Mouse (Mus musculus) hindbrain, embryonic 13.5 days (tissue): ENCODE measurements around the gene Galc. TPM values are rescaled to one million over a fixed set of nuclear protein-coding genes. Genes with fewer than 3 reads are reported as not detected.

Source experiments
- ATAC-seq: fragments of 200-750 bp; cut with Nextera tagmentation; 2 replicates; pipeline ENCODE4 v1.8.0; 2017; ENCODE audit warnings: moderate TSS enrichment; ENCODE audit not compliant: low FRiP score
- H3K27ac ChIP-seq: fragments of 300-500 bp; sonication (generic); 2 replicates; pipeline ENCODE4 v1.5.1; 2015; ENCODE audit warnings: inconsistent platforms, mild to moderate bottlenecking, moderate library complexity
- H3K27me3 ChIP-seq: fragments of 300-500 bp; sonication (generic); 2 replicates; pipeline ENCODE4 v1.6.1; 2015; ENCODE audit warnings: mild to moderate bottlenecking, inconsistent platforms
- H3K36me3 ChIP-seq: fragments of 300-500 bp; sonication (generic); 2 replicates; pipeline ENCODE4 v1.6.1; 2015; ENCODE audit warnings: mild to moderate bottlenecking, inconsistent platforms
- H3K4me1 ChIP-seq: fragments of 300-500 bp; sonication (generic); replicated peaks from 2 replicates; pipeline ENCODE4 v1.6.1; 2015; ENCODE audit warnings: inconsistent platforms
- H3K4me2 ChIP-seq: fragments of 300-500 bp; sonication (generic); 2 replicates; pipeline ENCODE4 v1.6.1; 2015; ENCODE audit warnings: inconsistent platforms, mild to moderate bottlenecking, moderate library complexity
- H3K4me3 ChIP-seq: fragments of 300-500 bp; sonication (generic); 2 replicates; pipeline ENCODE4 v1.5.1; 2015; ENCODE audit warnings: mild to moderate bottlenecking, inconsistent platforms
- H3K9ac ChIP-seq: fragments of 300-500 bp; sonication (generic); 2 replicates; pipeline ENCODE4 v1.6.1; 2015; ENCODE audit warnings: mild to moderate bottlenecking, inconsistent platforms
- H3K9me3 ChIP-seq: fragments of 300-500 bp; sonication (generic); 2 replicates; pipeline ENCODE4 v1.6.1; 2016; ENCODE audit warnings: inconsistent platforms
- WGBS: fragments of 180-500 bp; shearing (Covaris S2); methylation state at CpG from one replicate; pipeline ENCODE4 v1.1.7; 2015; 5-methylcytosine and 5-hydroxymethylcytosine counted together
- polyA plus RNA-seq: library from polyadenylated mRNA; unstranded; fragments of >200 nt; fragmentation: Nextera tagmentation; extraction: Ambion mirVana; gene quantifications from 2 replicates; pipeline ENCODE4 v1.2.1, GENCODE M21; 2015

The Galc gene
- polyA plus RNA-seq, 1 experiment from 2014 or later: 11.3 TPM

GRCm38 (mm10) chr12:98208104-98208503 is 51.2 kb downstream of the Galc start:
- no peak overlapping the region for H3K9ac ChIP-seq
- no peaks in the 10 kb centered on the region for H3K9me3 ChIP-seq
- peaks cover 31% of the 10 kb centered on the region for H3K36me3 ChIP-seq
- H3K4me1 ChIP-seq: no peaks in the 10 kb centered on the region
- no peak overlapping the region for H3K27ac ChIP-seq
- no peak overlapping the region for H3K4me2 ChIP-seq
- no peaks in the 10 kb centered on the region for H3K27me3 ChIP-seq
- ATAC-seq: no peak
- no peak overlapping the region for H3K4me3 ChIP-seq
- WGBS: 88% methylated on average over 10 of the region's 10 CpGs

GRCm38 (mm10) chr12:98205450-98206051 is 53.7 kb downstream of the Galc start:
- no peaks in the 10 kb centered on the region for H3K4me1 ChIP-seq
- H3K27me3 ChIP-seq: no peaks in the 10 kb centered on the region
- H3K4me2 ChIP-seq: no peak overlapping the region
- WGBS: 87% methylated on average over 4 of the region's 4 CpGs
- no peak overlapping the region for H3K9ac ChIP-seq
- no peaks in the 10 kb centered on the region for H3K9me3 ChIP-seq
- H3K27ac ChIP-seq: no peak overlapping the region
- H3K36me3 ChIP-seq: peaks cover 35% of the 10 kb centered on the region
- ATAC-seq: no peak
- no peak overlapping the region for H3K4me3 ChIP-seq

GRCm38 (mm10) chr12:98197401-98197800 is 61.9 kb downstream of the Galc start:
- Histone ChIP-seq H3K4me2 (no peak overlapping the region), H3K9ac (no peak overlapping the region), H3K4me3 (no peak overlapping the region), H3K36me3 (peaks cover 5% of the 10 kb centered on the region; the same call in 1 of the 2 replicates), H3K27ac (no peak overlapping the region), H3K27me3 (no peaks in the 10 kb centered on the region), H3K4me1 (no peaks in the 10 kb centered on the region), H3K9me3 (no peaks in the 10 kb centered on the region)
- 70% methylated on average over 1 of the region's 1 CpGs for WGBS
- no peak for ATAC-seq

DNA sequence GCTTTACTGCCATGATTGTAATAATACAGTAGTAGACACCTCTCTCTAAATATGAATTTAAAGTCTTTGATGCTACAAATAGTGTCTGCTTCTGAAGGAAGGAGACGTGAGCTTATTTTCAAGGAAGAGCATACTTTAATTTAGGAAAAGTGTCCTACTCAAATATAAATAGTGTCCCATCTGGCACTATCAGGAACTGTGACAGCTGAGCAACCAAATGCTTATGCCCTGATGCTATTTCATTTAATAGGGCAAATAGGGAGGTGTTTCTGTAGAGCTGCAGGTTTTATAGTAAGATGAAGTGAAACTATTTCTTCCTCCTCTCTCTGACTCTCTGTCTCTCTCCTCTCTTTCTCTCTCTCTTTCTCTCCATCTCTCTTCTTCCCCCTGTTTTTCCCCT is 69.1 kb downstream of the Galc start:
- H3K4me3 ChIP-seq: no peak overlapping the region
- no peaks in the 10 kb centered on the region for H3K36me3 ChIP-seq
- no peak for ATAC-seq
- no peak overlapping the region for H3K27ac ChIP-seq
- no peak overlapping the region for H3K4me2 ChIP-seq
- 79% methylated on average over 1 of the region's 1 CpGs for WGBS
- H3K27me3 ChIP-seq: no peaks in the 10 kb centered on the region
- H3K9ac ChIP-seq: no peak overlapping the region
- no peaks in the 10 kb centered on the region for H3K9me3 ChIP-seq
- no peaks in the 10 kb centered on the region for H3K4me1 ChIP-seq

GRCm38 (mm10) chr12:98189096-98189495 is 70.2 kb downstream of the Galc start:
- H3K27ac ChIP-seq: no peak overlapping the region
- no peaks in the 10 kb centered on the region for H3K9me3 ChIP-seq
- ATAC-seq: no peak
- H3K4me3 ChIP-seq: no peak overlapping the region
- no peaks in the 10 kb centered on the region for H3K4me1 ChIP-seq
- H3K27me3 ChIP-seq: no peaks in the 10 kb centered on the region
- H3K36me3 ChIP-seq: no peaks in the 10 kb centered on the region
- H3K4me2 ChIP-seq: no peak overlapping the region
- WGBS: 79% methylated on average over 9 of the region's 9 CpGs
- no peak overlapping the region for H3K9ac ChIP-seq

DNA sequence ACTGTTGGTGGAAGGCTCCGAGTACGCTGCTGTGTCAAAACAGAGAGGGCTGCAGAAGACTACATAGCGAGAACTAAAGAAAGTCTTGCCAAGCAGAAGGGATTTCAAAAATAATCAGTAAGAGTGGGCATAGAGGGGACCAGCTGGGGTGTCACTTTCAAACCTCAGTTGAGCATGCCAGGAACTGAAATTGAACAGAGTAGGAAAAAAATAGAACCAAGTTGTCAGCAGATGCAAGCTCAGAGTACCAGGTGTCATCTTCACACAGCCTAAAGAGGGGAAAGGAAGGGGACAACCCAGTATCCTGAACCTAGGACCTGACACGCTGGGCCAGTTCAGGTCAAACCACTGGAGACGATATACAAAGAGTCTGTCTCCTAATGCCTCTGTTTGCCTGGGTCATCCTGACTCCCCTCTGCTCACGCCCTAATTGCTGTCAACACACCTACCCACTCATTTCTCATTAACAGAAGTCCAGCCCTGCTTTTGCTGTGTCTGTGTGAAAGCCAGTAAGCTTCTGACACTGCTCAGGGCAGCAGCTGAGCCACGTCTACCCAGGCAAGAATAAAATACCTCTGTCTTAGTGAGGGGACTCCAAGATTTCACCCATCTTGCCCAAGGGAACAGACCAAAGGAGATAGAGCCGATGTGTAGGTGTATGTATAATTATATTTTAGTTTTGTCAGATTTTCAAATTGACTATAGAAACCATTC is 71.9 kb downstream of the Galc start:
- Histone ChIP-seq H3K27ac (no peak overlapping the region), H3K27me3 (0 out of 2 replicates have a peak, but pooled peaks cover 5% of the 10 kb centered on the region), H3K4me1 (no peaks in the 10 kb centered on the region), H3K9ac (no peak overlapping the region), H3K4me3 (no peak overlapping the region), H3K9me3 (no peaks in the 10 kb centered on the region), H3K36me3 (no peaks in the 10 kb centered on the region), H3K4me2 (no peak overlapping the region)
- 78% methylated on average over 8 of the region's 8 CpGs for WGBS
- no peak for ATAC-seq

- H3K4me2 ChIP-seq: peak overlapping the region; percentile 25
- H3K27me3 ChIP-seq: 0 out of 2 replicates have a peak, but pooled peaks cover 7% of the 10 kb centered on the region
- H3K36me3 ChIP-seq: no peaks in the 10 kb centered on the region
- H3K4me3 ChIP-seq: no peak overlapping the region
- 11% methylated on average over 9 of the region's 9 CpGs for WGBS
- H3K9me3 ChIP-seq: no peaks in the 10 kb centered on the region
- 0 out of 2 replicates have a peak, but pooled peaks have one; percentile 46 for ATAC-seq
- peaks cover 3% of the 10 kb centered on the region; the same call in 1 of the 2 replicates for H3K4me1 ChIP-seq
- no peak overlapping the region for H3K27ac ChIP-seq
- H3K9ac ChIP-seq: no peak overlapping the region; the same call in 1 of the 2 replicates
Observed at GRCm38 (mm10) chr12:98181729-98182128, 77.5 kb downstream of the Galc start.

DNA sequence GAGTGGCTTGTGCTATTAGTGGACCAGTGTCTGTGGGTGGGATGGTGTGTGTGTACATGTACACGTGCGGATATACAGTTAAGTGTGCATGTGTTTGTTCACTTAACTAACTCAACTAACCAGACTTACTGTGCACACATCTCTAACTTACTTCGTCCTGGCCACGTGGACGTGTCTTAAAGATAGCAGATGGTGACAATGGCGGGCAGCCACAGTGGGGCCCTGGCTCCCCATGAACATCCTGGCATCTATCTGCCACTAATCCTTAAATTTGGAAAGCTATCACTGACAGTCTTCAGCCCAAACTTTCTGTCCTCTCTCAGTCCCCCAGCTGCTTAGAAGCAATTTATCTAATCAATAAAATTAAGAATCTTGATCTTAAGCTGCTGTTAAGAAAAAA is 78.5 kb downstream of the Galc start:
- ATAC-seq: no peak
- Histone ChIP-seq H3K9ac (no peak overlapping the region), H3K4me1 (peaks cover 3% of the 10 kb centered on the region; the same call in 1 of the 2 replicates), H3K27ac (no peak overlapping the region), H3K27me3 (0 out of 2 replicates have a peak, but pooled peaks cover 7% of the 10 kb centered on the region), H3K4me2 (no peak overlapping the region), H3K9me3 (no peaks in the 10 kb centered on the region), H3K36me3 (no peaks in the 10 kb centered on the region), H3K4me3 (no peak overlapping the region)
- 82% methylated on average over 6 of the region's 6 CpGs for WGBS

DNA sequence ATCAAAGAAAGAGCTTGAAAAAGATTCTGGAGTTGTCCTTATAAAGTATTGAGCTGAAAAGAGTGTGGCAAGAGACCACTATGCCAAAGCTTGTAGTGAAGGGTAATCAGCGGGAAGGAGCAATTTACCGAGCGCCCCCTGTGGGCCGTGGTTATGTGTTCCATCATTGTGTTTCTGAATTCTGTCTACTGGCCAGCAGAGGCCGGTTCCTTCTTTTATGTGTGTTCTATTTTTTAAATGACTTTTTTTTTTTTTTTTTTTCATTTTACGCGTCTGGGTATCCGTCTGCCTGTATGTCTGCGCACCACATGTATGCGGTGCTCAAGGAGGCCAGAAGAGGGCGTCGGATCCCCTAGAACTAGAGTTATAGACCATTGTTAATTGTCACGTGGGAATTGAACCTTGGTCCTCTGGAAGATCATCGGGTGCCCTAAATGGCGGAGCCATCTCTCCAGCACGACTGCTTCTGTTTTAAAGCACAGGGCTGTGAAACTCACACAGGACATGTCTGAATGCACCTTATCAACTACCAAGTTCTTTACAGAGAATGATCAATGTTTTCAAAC is 78.9 kb downstream of the Galc start:
- H3K27ac ChIP-seq: no peak overlapping the region
- 0 out of 2 replicates have a peak, but pooled peaks cover 7% of the 10 kb centered on the region for H3K27me3 ChIP-seq
- no peak overlapping the region for H3K4me2 ChIP-seq
- 94% methylated on average over 16 of the region's 16 CpGs for WGBS
- H3K4me1 ChIP-seq: peaks cover 3% of the 10 kb centered on the region; the same call in 1 of the 2 replicates
- no peak for ATAC-seq
- no peak overlapping the region for H3K9ac ChIP-seq
- no peak overlapping the region for H3K4me3 ChIP-seq
- H3K36me3 ChIP-seq: no peaks in the 10 kb centered on the region
- no peaks in the 10 kb centered on the region for H3K9me3 ChIP-seq

DNA sequence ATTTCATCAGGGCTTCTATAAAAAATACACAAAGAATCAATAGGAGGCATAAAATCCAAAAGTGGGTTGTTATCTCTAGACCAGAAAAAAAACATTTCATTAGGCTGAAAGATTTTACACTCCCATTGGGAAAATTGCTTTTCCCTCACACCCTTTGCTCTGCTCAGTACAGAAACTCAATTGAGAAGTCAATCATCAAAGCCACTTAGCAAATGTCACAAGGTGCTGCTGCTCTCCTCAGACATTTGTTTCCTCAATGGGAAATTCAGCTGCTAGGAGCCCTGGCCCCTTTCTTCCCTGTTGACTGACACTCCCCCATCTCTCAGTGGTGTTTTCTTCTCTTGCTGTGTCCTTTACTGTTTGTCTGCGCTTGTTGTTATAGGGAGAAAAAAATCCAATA is 79.8 kb downstream of the Galc start:
- WGBS: 78% methylated on average over 1 of the region's 1 CpGs
- 0 out of 2 replicates have a peak, but pooled peaks cover 7% of the 10 kb centered on the region for H3K27me3 ChIP-seq
- no peak for ATAC-seq
- H3K4me3 ChIP-seq: no peak overlapping the region
- H3K9me3 ChIP-seq: no peaks in the 10 kb centered on the region
- no peaks in the 10 kb centered on the region for H3K36me3 ChIP-seq
- peaks cover 3% of the 10 kb centered on the region; the same call in 1 of the 2 replicates for H3K4me1 ChIP-seq
- no peak overlapping the region for H3K4me2 ChIP-seq
- no peak overlapping the region for H3K9ac ChIP-seq
- no peak overlapping the region for H3K27ac ChIP-seq

GRCm38 (mm10) chr12:98176632-98177031 is 82.6 kb downstream of the Galc start:
- Histone ChIP-seq H3K4me1 (peaks cover 3% of the 10 kb centered on the region; the same call in 1 of the 2 replicates), H3K9ac (no peak overlapping the region), H3K9me3 (no peaks in the 10 kb centered on the region), H3K27ac (no peak overlapping the region), H3K36me3 (no peaks in the 10 kb centered on the region), H3K4me3 (no peak overlapping the region), H3K27me3 (no peaks in the 10 kb centered on the region), H3K4me2 (no peak overlapping the region)
- ATAC-seq: no peak
- 88% methylated on average over 2 of the region's 2 CpGs for WGBS

DNA sequence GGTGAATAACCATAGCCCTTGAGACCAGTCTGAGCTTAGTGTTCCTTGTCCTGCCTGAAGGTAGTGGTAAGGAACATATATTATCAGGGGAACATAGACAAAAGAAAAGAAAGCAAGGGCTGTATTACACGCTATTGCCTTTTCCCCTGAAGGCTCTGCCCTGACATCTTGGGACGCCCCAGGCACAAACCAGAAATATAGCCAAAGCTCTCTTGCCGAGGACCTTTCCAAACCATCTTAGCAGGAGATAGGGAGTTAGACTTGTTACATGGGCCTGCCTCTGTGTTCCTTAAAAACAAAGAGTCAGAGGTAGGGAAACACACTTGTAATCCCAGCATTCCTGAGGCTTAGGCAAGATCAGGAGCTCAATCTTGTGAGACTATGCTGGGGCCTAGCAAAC is 97.4 kb downstream of the Galc start:
- H3K9me3 ChIP-seq: no peaks in the 10 kb centered on the region
- no peaks in the 10 kb centered on the region for H3K4me1 ChIP-seq
- no peak for ATAC-seq
- no peak overlapping the region for H3K9ac ChIP-seq
- 87% methylated on average over 3 of the region's 3 CpGs for WGBS
- no peaks in the 10 kb centered on the region for H3K36me3 ChIP-seq
- H3K4me3 ChIP-seq: no peak overlapping the region
- no peak overlapping the region for H3K27ac ChIP-seq
- no peak overlapping the region for H3K4me2 ChIP-seq
- H3K27me3 ChIP-seq: no peaks in the 10 kb centered on the region
